Comparison of ENCODE assay signal across 18 mouse cellular contexts in the genomic region with DNA sequence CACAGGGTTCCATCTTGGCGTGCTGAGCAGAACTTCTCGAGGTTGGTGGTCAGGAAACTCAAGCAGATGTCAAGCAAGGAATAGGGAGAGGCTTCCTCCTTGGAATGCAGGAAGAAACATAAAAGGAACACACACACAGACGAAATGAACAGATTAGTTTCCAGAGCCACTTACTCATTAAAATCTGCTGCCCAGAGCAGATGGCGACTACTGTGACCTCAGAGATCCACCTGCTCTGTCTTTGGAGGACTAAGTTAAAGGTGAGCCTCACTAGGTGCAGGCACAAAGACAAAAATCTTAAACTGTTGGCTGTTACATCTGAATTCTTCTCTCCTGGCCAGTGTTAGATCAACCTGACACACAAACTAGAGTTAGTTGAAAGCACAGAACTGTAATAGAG. TPM values are rescaled to one million over a fixed set of nuclear protein-coding genes. Genes with fewer than 3 reads are reported as not detected.
"Had no signal": no experiment of that assay in that cellular context is flagged by ENCODE, and none has a peak within 500 bp of the region (broad histone marks: within the 10 kb centered on the region; RNA-seq: fewer than 3 reads in every experiment).

No protein-coding gene starts in this region.

- H3K4me2 ChIP-seq: limb, embryonic 15.5 days; liver, embryonic 12.5 days; lung, embryonic 15.5 days; midbrain, embryonic 12.5 days; neural tube, embryonic 12.5 days had no signal

- H3K4me1 ChIP-seq: limb, embryonic 15.5 days; liver, embryonic 12.5 days; lung, embryonic 15.5 days; midbrain, embryonic 12.5 days; neural tube, embryonic 12.5 days had no signal

- ATAC-seq: liver, embryonic 12.5 days had no signal

- H3K9ac ChIP-seq: limb, embryonic 15.5 days; liver, embryonic 12.5 days; lung, embryonic 15.5 days; midbrain, embryonic 12.5 days; neural tube, embryonic 12.5 days had no signal

- H3K9me3 ChIP-seq: limb, embryonic 15.5 days; liver, embryonic 12.5 days; lung, embryonic 15.5 days; midbrain, embryonic 12.5 days; neural tube, embryonic 12.5 days had no signal

- H3K27ac ChIP-seq: kidney, postnatal 0 days; limb, embryonic 15.5 days; liver, embryonic 12.5 days; lung, embryonic 15.5 days; midbrain, embryonic 12.5 days; neural tube, embryonic 12.5 days had no signal

- H3K27me3 ChIP-seq: limb, embryonic 15.5 days; liver, embryonic 12.5 days; lung, embryonic 15.5 days; midbrain, embryonic 12.5 days; neural tube, embryonic 12.5 days had no signal

- H3K4me3 ChIP-seq: limb, embryonic 15.5 days; liver, embryonic 12.5 days; lung, embryonic 15.5 days; midbrain, embryonic 12.5 days; neural tube, embryonic 12.5 days had no signal

- DNase-seq: kidney, adult 9 months; kidney, postnatal 36 days; layer of hippocampus, adult 9-11 months; layer of hippocampus, postnatal 36 days; thymus, adult 18-20 months; thymus, postnatal 14 days had no signal

RNA-seq across cellular contexts. Expression of a gene that starts 54.4 kb away (rescaled TPM):
- total RNA-seq: layer of hippocampus, adult 18-20 months; layer of hippocampus, postnatal 36 days; left cerebral cortex, adult 8-10 months; left cerebral cortex, postnatal 25 days; megakaryocyte-erythroid progenitor cell, adult 5-6 weeks; neutrophil, adult 5-6 weeks had no signal
- polyA plus RNA-seq: limb, embryonic 15.5 days; neural tube, embryonic 12.5 days; stomach, embryonic 14.5 days had no signal
